Mouse (Mus musculus) MEL (cell line): ENCODE measurements at regions not wholly inside any gene's neighbourhood (a gene's known extent, or its start where the extent isn't known, plus 50 kb on each side); places are given as distances from the start of the nearest gene placed in this dataset.

Experiments used
- CTCF ChIP-seq, 3 experiments: IDR thresholded peaks in 2 of 3; conservative IDR thresholded peaks in 1 of 3; 2 replicates each; pipeline ENCODE4 v1.5.1; 2011 to 2012; ENCODE audit warnings: low read length in 3 of 3, low read depth in 2 of 3, mild to moderate bottlenecking in 2 of 3, improper control_type of control experiment in 1 of 3, inconsistent platforms in 1 of 3, mixed read lengths in 1 of 3, moderate library complexity in 1 of 3; ENCODE audit not compliant: control insufficient read depth in 1 of 3, insufficient read depth in 1 of 3, poor library complexity in 1 of 3, severe bottlenecking in 1 of 3
- E2F4 ChIP-seq: IDR thresholded peaks from 2 replicates; pipeline ENCODE4 v1.6.1; 2011; ENCODE audit warnings: low read depth, low read length, improper control_type of control experiment, borderline replicate concordance
- EP300 ChIP-seq, 2 experiments: IDR thresholded peaks; 2 replicates each; pipeline ENCODE4 v1.6.1; 2011; ENCODE audit warnings: improper control_type of control experiment in 2 of 2, low read length in 2 of 2, low read depth in 1 of 2, mild to moderate bottlenecking in 1 of 2
- ETS1 ChIP-seq: IDR thresholded peaks from 2 replicates; pipeline ENCODE4 v1.6.1; 2012; ENCODE audit warnings: low read depth, mild to moderate bottlenecking, inconsistent platforms, low read length, improper control_type of control experiment, moderate library complexity
- GATA1 ChIP-seq: IDR thresholded peaks from 2 replicates; pipeline ENCODE4 v1.6.1; 2011; ENCODE audit warnings: low read depth, low read length, improper control_type of control experiment
- HCFC1 ChIP-seq: IDR thresholded peaks from 2 replicates; pipeline ENCODE4 v1.6.1; 2012; ENCODE audit warnings: low read depth, mild to moderate bottlenecking, inconsistent platforms, low read length, improper control_type of control experiment, moderate library complexity
- MYB ChIP-seq: IDR thresholded peaks from 2 replicates; pipeline ENCODE4 v1.6.1; 2011; ENCODE audit warnings: mild to moderate bottlenecking, low read depth, low read length, improper control_type of control experiment
- MYC ChIP-seq: IDR thresholded peaks from 2 replicates; pipeline ENCODE4 v1.6.1; 2011; ENCODE audit warnings: low read depth, mild to moderate bottlenecking, low read length, improper control_type of control experiment, moderate library complexity
- POLR2A ChIP-seq, 2 experiments: IDR thresholded peaks; 2 replicates each; pipeline ENCODE4 v1.6.1; 2011 to 2012; ENCODE audit warnings: low read length in 2 of 2, mild to moderate bottlenecking in 2 of 2, control low read depth in 1 of 2, improper control_type of control experiment in 1 of 2, low read depth in 1 of 2, moderate library complexity in 1 of 2; ENCODE audit not compliant: control insufficient read depth in 1 of 2, insufficient read depth in 1 of 2, poor library complexity in 1 of 2
- POLR2AphosphoS5 ChIP-seq: IDR thresholded peaks from 2 replicates; pipeline ENCODE4 v1.6.1; 2012; ENCODE audit warnings: low read depth, borderline replicate concordance, mild to moderate bottlenecking, inconsistent platforms, low read length, moderate library complexity, mixed read lengths
- TAL1 ChIP-seq: IDR thresholded peaks from 2 replicates; pipeline ENCODE4 v1.6.1; 2012; ENCODE audit warnings: mild to moderate bottlenecking, inconsistent platforms, low read length, moderate library complexity, mixed read lengths
- TBP ChIP-seq: IDR thresholded peaks from 2 replicates; pipeline ENCODE4 v1.8.0; 2011; ENCODE audit warnings: low read depth, low read length, improper control_type of control experiment
- UBTF ChIP-seq: IDR thresholded peaks from 2 replicates; pipeline ENCODE4 v1.6.1; 2012; ENCODE audit warnings: low read depth, mild to moderate bottlenecking, inconsistent platforms, low read length, improper control_type of control experiment, moderate library complexity, borderline replicate concordance; ENCODE audit not compliant: insufficient read depth
- USF1 ChIP-seq: IDR thresholded peaks from 2 replicates; pipeline ENCODE4 v1.6.1; 2014; ENCODE audit warnings: low read depth, mild to moderate bottlenecking, inconsistent platforms, low read length, improper control_type of control experiment, moderate library complexity

GRCm38 (mm10) chr17:79543907-79544522 is 67.6 kb upstream of the Rmdn2 start:
- no peak for TF ChIP-seq E2F4
- no peak for TF ChIP-seq GATA1
- TF ChIP-seq POLR2A (IDR thresholded peaks at IDR 0.05; ENCODE audit: control insufficient read depth in 1 of 2, insufficient read depth in 1 of 2, low read depth in 1 of 2, low read length in 2 of 2, poor library complexity in 1 of 2): no peak
- TF ChIP-seq CTCF (IDR thresholded peaks at IDR 0.05 in 2 of 3, conservative IDR thresholded peaks at IDR 0.05 in 1 of 3; ENCODE audit: control insufficient read depth in 1 of 3, insufficient read depth in 1 of 3, low read depth in 2 of 3, low read length in 3 of 3, poor library complexity in 1 of 3, severe bottlenecking in 1 of 3): no peak
- TF ChIP-seq POLR2AphosphoS5: no peak
- TF ChIP-seq MYB: no peak
- TF ChIP-seq USF1: no peak
- TF ChIP-seq EP300 (IDR thresholded peaks at IDR 0.05; ENCODE audit: low read depth in 1 of 2, low read length in 2 of 2): no peak
- TF ChIP-seq MYC: no peak
- no peak for TF ChIP-seq TBP
- no peak for TF ChIP-seq ETS1
- no peak for TF ChIP-seq UBTF
- no peak for TF ChIP-seq HCFC1
- TF ChIP-seq TAL1: no peak
